Mouse (Mus musculus) MEL (cell line): ENCODE data around the gene Srf. TPM values are rescaled to one million over a fixed set of nuclear protein-coding genes. Genes with fewer than 3 reads are reported as not detected.

Experiments
- DNase-seq: peaks from one replicate; pipeline ENCODE4 v3.0.0; 2011; ENCODE audit warnings: low read depth, low spot score
- H3K27ac ChIP-seq: 2 replicates; pipeline ENCODE4 v1.5.1; 2012; ENCODE audit warnings: low read depth, mild to moderate bottlenecking, control low read depth, low read length, moderate library complexity; ENCODE audit not compliant: control insufficient read depth
- H3K27me3 ChIP-seq, 2 experiments: fragments of 150-350 bp in 1 of 2; sonication (generic) in 1 of 2; 2 replicates each; pipeline ENCODE4 v1.6.1; 2012; ENCODE audit warnings: low read length in 2 of 2, mild to moderate bottlenecking in 2 of 2, improper control_type of control experiment in 1 of 2, moderate library complexity in 1 of 2; ENCODE audit not compliant: insufficient read depth in 2 of 2, control insufficient read depth in 1 of 2
- H3K36me3 ChIP-seq, 2 experiments: 2 replicates each; pipeline ENCODE4 v1.6.1; 2012 to 2014; ENCODE audit warnings: low read length in 2 of 2, improper control_type of control experiment in 1 of 2, inconsistent platforms in 1 of 2, mild to moderate bottlenecking in 1 of 2; ENCODE audit not compliant: insufficient read depth in 2 of 2, control insufficient read depth in 1 of 2
- H3K4me1 ChIP-seq, 2 experiments: fragments of 150-350 bp in 1 of 2; sonication (generic) in 1 of 2; 2 replicates each; pipeline ENCODE4 v1.6.1; 2012; ENCODE audit warnings: low read length in 2 of 2, improper control_type of control experiment in 1 of 2, mild to moderate bottlenecking in 1 of 2; ENCODE audit not compliant: insufficient read depth in 2 of 2, control insufficient read depth in 1 of 2
- H3K4me3 ChIP-seq, 2 experiments: fragments of 150-350 bp in 1 of 2; sonication (generic) in 1 of 2; 2 replicates each; pipeline ENCODE4 v1.5.1; 2012; ENCODE audit warnings: low read depth in 2 of 2, low read length in 2 of 2, mild to moderate bottlenecking in 2 of 2, moderate library complexity in 2 of 2, control low read depth in 1 of 2, improper control_type of control experiment in 1 of 2; ENCODE audit not compliant: control insufficient read depth in 1 of 2, insufficient read depth in 1 of 2
- H3K79me2 ChIP-seq: 2 replicates; pipeline ENCODE4 v1.6.1; 2012; ENCODE audit warnings: mild to moderate bottlenecking, low read length, moderate library complexity; ENCODE audit not compliant: control insufficient read depth, poor library complexity, insufficient read depth
- H3K9ac ChIP-seq: 2 replicates; pipeline ENCODE4 v1.6.1; 2012; ENCODE audit warnings: low read depth, mild to moderate bottlenecking, control low read depth, low read length, moderate library complexity; ENCODE audit not compliant: control insufficient read depth, poor library complexity, severe bottlenecking
- H3K9me3 ChIP-seq: fragments of 150-350 bp; sonication (generic); replicated peaks from 2 replicates; pipeline ENCODE4 v1.6.1; 2012; ENCODE audit warnings: mild to moderate bottlenecking, low read length, improper control_type of control experiment, moderate library complexity; ENCODE audit not compliant: insufficient read depth
- CHD1 ChIP-seq: IDR thresholded peaks from 2 replicates; pipeline ENCODE4 v1.6.1; 2012; ENCODE audit warnings: low read depth, mild to moderate bottlenecking, inconsistent platforms, low read length, improper control_type of control experiment
- CTCF ChIP-seq, 3 experiments: IDR thresholded peaks in 2 of 3; conservative IDR thresholded peaks in 1 of 3; 2 replicates each; pipeline ENCODE4 v1.5.1; 2011 to 2012; ENCODE audit warnings: low read length in 3 of 3, low read depth in 2 of 3, mild to moderate bottlenecking in 2 of 3, improper control_type of control experiment in 1 of 3, inconsistent platforms in 1 of 3, mixed read lengths in 1 of 3, moderate library complexity in 1 of 3; ENCODE audit not compliant: control insufficient read depth in 1 of 3, insufficient read depth in 1 of 3, poor library complexity in 1 of 3, severe bottlenecking in 1 of 3
- EP300 ChIP-seq, 2 experiments: IDR thresholded peaks; 2 replicates each; pipeline ENCODE4 v1.6.1; 2011; ENCODE audit warnings: improper control_type of control experiment in 2 of 2, low read length in 2 of 2, low read depth in 1 of 2, mild to moderate bottlenecking in 1 of 2
- GABPA ChIP-seq: IDR thresholded peaks from 2 replicates; pipeline ENCODE4 v1.6.1; 2012; ENCODE audit warnings: low read depth, mild to moderate bottlenecking, inconsistent platforms, low read length, improper control_type of control experiment, moderate library complexity
- GATA1 ChIP-seq: IDR thresholded peaks from 2 replicates; pipeline ENCODE4 v1.6.1; 2011; ENCODE audit warnings: low read depth, low read length, improper control_type of control experiment
- HCFC1 ChIP-seq: IDR thresholded peaks from 2 replicates; pipeline ENCODE4 v1.6.1; 2012; ENCODE audit warnings: low read depth, mild to moderate bottlenecking, inconsistent platforms, low read length, improper control_type of control experiment, moderate library complexity
- KAT2A ChIP-seq: conservative IDR thresholded peaks from 2 replicates; pipeline ENCODE4 v1.6.1; 2012; ENCODE audit warnings: low read depth, low read length, improper control_type of control experiment, inconsistent platforms
- MAFK ChIP-seq: IDR thresholded peaks from 2 replicates; pipeline ENCODE4 v1.6.1; 2011; ENCODE audit warnings: low read depth, mild to moderate bottlenecking, low read length, improper control_type of control experiment, borderline replicate concordance
- MYB ChIP-seq: IDR thresholded peaks from 2 replicates; pipeline ENCODE4 v1.6.1; 2011; ENCODE audit warnings: mild to moderate bottlenecking, low read depth, low read length, improper control_type of control experiment
- NELFE ChIP-seq: IDR thresholded peaks from 2 replicates; pipeline ENCODE4 v1.6.1; 2011; ENCODE audit warnings: low read depth, low read length, improper control_type of control experiment
- POLR2AphosphoS5 ChIP-seq: IDR thresholded peaks from 2 replicates; pipeline ENCODE4 v1.6.1; 2012; ENCODE audit warnings: low read depth, borderline replicate concordance, mild to moderate bottlenecking, inconsistent platforms, low read length, moderate library complexity, mixed read lengths
- RAD21 ChIP-seq: IDR thresholded peaks from 2 replicates; pipeline ENCODE4 v1.6.1; 2011; ENCODE audit warnings: mild to moderate bottlenecking, low read depth, low read length, improper control_type of control experiment
- SMC3 ChIP-seq: IDR thresholded peaks from 2 replicates; pipeline ENCODE4 v1.6.1; 2011; ENCODE audit warnings: low read depth, low read length, improper control_type of control experiment
- TBP ChIP-seq: IDR thresholded peaks from 2 replicates; pipeline ENCODE4 v1.8.0; 2011; ENCODE audit warnings: low read depth, low read length, improper control_type of control experiment
- UBTF ChIP-seq: IDR thresholded peaks from 2 replicates; pipeline ENCODE4 v1.6.1; 2012; ENCODE audit warnings: low read depth, mild to moderate bottlenecking, inconsistent platforms, low read length, improper control_type of control experiment, moderate library complexity, borderline replicate concordance; ENCODE audit not compliant: insufficient read depth
- ZMIZ1 ChIP-seq: IDR thresholded peaks from 2 replicates; pipeline ENCODE4 v1.6.1; 2012; ENCODE audit warnings: low read depth, mild to moderate bottlenecking, inconsistent platforms, low read length, improper control_type of control experiment, moderate library complexity
- polyA plus RNA-seq, 2 experiments: library from polyadenylated mRNA; stranded (reverse) in 1 of 2; unstranded in 1 of 2; fragments of >175 nt in 1 of 2; fragments of >200 nt in 1 of 2; gene quantifications; 2 replicates each; pipeline versions ENCODE4 v1.2.1 to v1.2.4; 2012; ENCODE audit warnings: low replicate concordance in 2 of 2, low read depth in 1 of 2; ENCODE audit not compliant: insufficient read length in 2 of 2, insufficient read depth in 1 of 2, missing spikeins in 1 of 2
- total RNA-seq: library from RNA; depleted of rRNA; stranded (reverse); fragments of 300-350 nt; gene quantifications from 2 replicates; pipeline ENCODE4 v1.2.3, GENCODE M21; 2012

Gene Srf
- total and polyA plus RNA-seq, 3 experiments = 43.9 to 114 TPM; not detected in 1

GRCm38 (mm10) chr17:46513329-46513728 lies 42.6 kb downstream of the Srf start:
- Histone ChIP-seq H3K9me3 (no peaks in the 10 kb centered on the region), H3K27ac (no peak overlapping the region), H3K9ac (no peak overlapping the region), H3K36me3 (no peaks in the 10 kb centered on the region), H3K4me1 (no peaks in the 10 kb centered on the region), H3K79me2 (no peaks in the 10 kb centered on the region), H3K27me3 (no peaks in the 10 kb centered on the region), H3K4me3 (no peak overlapping the region)
- peak; percentile 40 for DNase-seq
- TF ChIP-seq KAT2A (peak; percentile 83), HCFC1 (peak; percentile 96), CHD1 (no peak), MYB (no peak)

GRCm38 (mm10) chr17:46511059-46511710 lies 44.8 kb downstream of the Srf start:
- TF ChIP-seq MAFK = no peak
- no peak for TF ChIP-seq GABPA
- TF ChIP-seq RAD21 = peak; percentile 51
- TF ChIP-seq HCFC1 = no peak
- no peak for TF ChIP-seq UBTF
- TF ChIP-seq TBP = no peak
- TF ChIP-seq CTCF (IDR thresholded peaks at IDR 0.05 in 2 of 3, conservative IDR thresholded peaks at IDR 0.05 in 1 of 3; ENCODE audit: control insufficient read depth in 1 of 3, insufficient read depth in 1 of 3, low read depth in 2 of 3, low read length in 3 of 3, poor library complexity in 1 of 3, severe bottlenecking in 1 of 3) = peak; percentile 5 to 53 (median 25); a peak in 3 of 6 replicates
- TF ChIP-seq GATA1 = no peak
- TF ChIP-seq POLR2AphosphoS5 = no peak
- TF ChIP-seq NELFE = no peak
- TF ChIP-seq MYB = no peak
- peak; percentile 33; the same call in 1 of the 2 replicates for TF ChIP-seq SMC3
- no peak for TF ChIP-seq CHD1
- no peak for TF ChIP-seq KAT2A
- TF ChIP-seq, all 39 proteins: peak for 3
- DNase-seq = no peak
- Histone ChIP-seq H3K9me3 (no peaks in the 10 kb centered on the region), H3K27me3 (no peaks in the 10 kb centered on the region), H3K9ac (no peak overlapping the region), H3K36me3 (no peaks in the 10 kb centered on the region), H3K4me3 (no peak overlapping the region), H3K79me2 (no peaks in the 10 kb centered on the region), H3K4me1 (0 out of 4 replicates have a peak, but pooled peaks cover 0 to 3% of the 10 kb centered on the region in 2 experiments), H3K27ac (no peak overlapping the region)

DNA sequence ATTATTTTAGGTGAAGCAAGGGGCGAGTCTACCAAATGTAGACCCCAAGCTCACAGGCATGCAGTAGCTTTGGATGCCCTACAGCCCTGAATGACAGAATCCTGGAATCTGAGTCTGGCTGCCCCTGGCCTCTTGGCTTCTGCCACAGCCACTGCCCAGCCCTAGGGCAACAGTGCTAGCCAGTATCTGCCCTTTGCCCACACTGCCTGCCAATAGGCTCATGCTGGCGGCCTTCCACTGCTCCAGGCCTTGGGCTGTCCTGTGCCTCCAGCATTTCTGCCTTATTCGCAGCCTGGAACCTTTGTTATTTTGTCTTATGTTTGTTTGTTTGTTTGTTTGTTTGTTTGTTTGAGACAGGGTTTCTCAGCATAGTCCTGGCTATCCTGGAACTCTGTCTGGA lies 50.4 kb downstream of the Srf start:
- Histone ChIP-seq H3K27me3 (no peaks in the 10 kb centered on the region), H3K36me3 (no peaks in the 10 kb centered on the region), H3K4me3 (no peak overlapping the region), H3K79me2 (no peaks in the 10 kb centered on the region), H3K27ac (no peak overlapping the region), H3K4me1 (0 out of 4 replicates have a peak, but pooled peaks cover 0 to 3% of the 10 kb centered on the region in 2 experiments), H3K9me3 (no peaks in the 10 kb centered on the region), H3K9ac (no peak overlapping the region)
- DNase-seq = no peak
- TF ChIP-seq EP300 (IDR thresholded peaks at IDR 0.05; ENCODE audit: low read depth in 1 of 2, low read length in 2 of 2) (no peak), POLR2AphosphoS5 (no peak), MYB (no peak), ZMIZ1 (no peak)
